Mouse (Mus musculus) intestine, embryonic 16.5 days (tissue): ENCODE measurements around the gene Dlg5. TPM values are rescaled to one million over a fixed set of nuclear protein-coding genes. Genes with fewer than 3 reads are reported as not detected.

Experiments
- ATAC-seq: fragments of 200-750 bp; cut with Nextera tagmentation; 2 replicates; pipeline ENCODE4 v1.8.0; 2017; ENCODE audit warnings: moderate TSS enrichment, moderate library complexity
- H3K27ac ChIP-seq: fragments of 300-500 bp; sonication (generic); 2 replicates; pipeline ENCODE4 v1.5.1; 2014; ENCODE audit warnings: mild to moderate bottlenecking, low read length
- H3K27me3 ChIP-seq: fragments of 300-500 bp; sonication (generic); replicated peaks from 2 replicates; pipeline ENCODE4 v1.6.1; 2014; ENCODE audit warnings: low read length, control low read depth, mixed read lengths; ENCODE audit not compliant: control insufficient read depth, insufficient read depth
- H3K36me3 ChIP-seq: fragments of 300-500 bp; sonication (generic); 2 replicates; pipeline ENCODE4 v1.6.1; 2014; ENCODE audit warnings: low read length, control low read depth; ENCODE audit not compliant: control insufficient read depth, insufficient read depth
- H3K4me1 ChIP-seq: fragments of 300-500 bp; sonication (generic); 2 replicates; pipeline ENCODE4 v1.6.1; 2014; ENCODE audit warnings: low read length, control low read depth, mixed read lengths; ENCODE audit not compliant: control insufficient read depth, insufficient read depth
- H3K4me2 ChIP-seq: fragments of 300-500 bp; sonication (generic); 2 replicates; pipeline ENCODE4 v1.6.1; 2014; ENCODE audit warnings: low read depth, low read length, control low read depth
- H3K4me3 ChIP-seq: fragments of 300-500 bp; sonication (generic); 2 replicates; pipeline ENCODE4 v1.5.1; 2014; ENCODE audit warnings: mild to moderate bottlenecking, low read length
- H3K9ac ChIP-seq: fragments of 300-500 bp; sonication (generic); 2 replicates; pipeline ENCODE4 v1.6.1; 2014; ENCODE audit warnings: low read depth, low read length
- H3K9me3 ChIP-seq: fragments of 300-500 bp; sonication (generic); 2 replicates; pipeline ENCODE4 v1.6.1; 2016; ENCODE audit warnings: low read length, control low read depth; ENCODE audit not compliant: control insufficient read depth
- WGBS: fragments of 180-500 bp; shearing (Covaris S2); extraction: QIAGEN DNeasy Blood & Tissue Kit; methylation state at CpG from one replicate; pipeline ENCODE4 v1.1.7; 2014; 5-methylcytosine and 5-hydroxymethylcytosine counted together
- polyA plus RNA-seq: library from polyadenylated mRNA; unstranded; fragments of >200 nt; fragmentation: Nextera tagmentation; extraction: Ambion mirVana; gene quantifications from 2 replicates; pipeline ENCODE4 v1.2.1, GENCODE M21; 2015

The Dlg5 gene
- polyA plus RNA-seq, 1 experiment from 2014 or later, result 7.4 TPM

DNA sequence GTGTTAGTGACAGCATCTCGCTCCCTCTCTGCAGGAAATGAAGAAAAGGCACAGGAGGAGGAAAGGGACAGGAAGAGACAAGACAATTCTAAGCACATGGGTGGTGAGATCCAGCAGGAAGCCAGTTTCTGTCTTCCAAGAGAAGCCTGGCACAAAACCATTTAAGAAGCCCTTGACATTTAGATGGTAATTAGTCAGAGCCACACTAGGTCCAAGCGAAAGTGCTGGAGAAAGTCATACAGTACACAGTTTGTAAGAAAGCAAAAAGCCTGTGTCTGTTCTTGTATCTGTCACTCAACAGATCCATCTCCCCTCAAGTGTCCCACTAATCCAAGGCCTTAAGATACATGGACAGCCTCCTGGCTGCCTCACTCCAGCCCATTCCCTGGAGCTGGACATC, 3.7 kb downstream of the Dlg5 start:
- no peak overlapping the region for H3K4me3 ChIP-seq
- 91% methylated on average over 2 of the region's 2 CpGs for WGBS
- H3K4me1 ChIP-seq, result peaks cover 25% of the 10 kb centered on the region

DNA sequence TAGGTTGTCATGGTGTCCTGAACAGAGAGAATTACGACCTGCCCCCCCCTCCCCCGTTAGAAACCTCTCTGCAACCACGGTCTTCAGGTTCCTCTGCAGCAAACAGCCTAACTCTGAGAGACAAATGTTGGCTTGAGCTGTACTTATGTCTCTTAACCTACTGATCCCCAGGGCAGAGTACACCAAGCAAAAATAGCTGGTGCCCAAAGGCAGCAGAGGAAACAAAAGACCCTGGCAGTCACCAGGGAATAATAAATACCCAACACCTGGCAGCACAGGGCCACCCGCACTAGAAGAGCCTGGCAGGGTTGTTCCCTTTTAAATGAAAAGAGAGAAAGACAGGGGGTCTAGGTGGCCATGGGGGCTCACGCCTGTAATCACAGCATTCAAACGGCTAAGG, 4.9 kb downstream of the Dlg5 start:
- WGBS, result 72% methylated on average over 6 of the region's 6 CpGs
- Histone ChIP-seq H3K9me3 (no peaks in the 10 kb centered on the region), H3K36me3 (no peaks in the 10 kb centered on the region), H3K4me3 (no peak overlapping the region), H3K27me3 (no peaks in the 10 kb centered on the region), H3K4me1 (peaks cover 22% of the 10 kb centered on the region), H3K27ac (no peak overlapping the region), H3K9ac (no peak overlapping the region), H3K4me2 (no peak overlapping the region)
- ATAC-seq, result no peak

More for the DNA sequence above, 3.7 kb downstream of the Dlg5 start:
- Histone ChIP-seq H3K9ac (no peak overlapping the region), H3K36me3 (no peaks in the 10 kb centered on the region), H3K27ac (no peak overlapping the region), H3K4me2 (no peak overlapping the region), H3K27me3 (no peaks in the 10 kb centered on the region), H3K9me3 (no peaks in the 10 kb centered on the region)
- no peak for ATAC-seq

DNA sequence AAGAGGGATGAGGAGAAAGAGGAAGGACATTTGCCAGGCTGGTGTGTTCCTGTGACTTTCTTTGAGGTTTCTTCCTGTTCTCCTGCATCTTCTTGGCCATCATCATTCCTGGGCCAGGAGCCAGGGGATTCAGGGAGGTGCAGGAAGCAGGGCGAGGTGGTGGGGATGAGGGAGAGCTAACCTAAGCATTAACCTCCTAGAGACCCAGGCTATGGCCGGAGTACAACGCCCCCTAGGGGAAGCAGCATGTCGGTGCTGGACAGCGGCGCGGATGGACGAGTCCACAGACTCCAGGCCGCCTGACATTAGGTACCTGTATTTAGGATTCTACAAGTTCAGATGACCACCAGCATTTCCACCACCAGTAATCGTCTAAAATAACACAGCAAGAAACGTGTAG, 6.1 kb downstream of the Dlg5 start:
- Histone ChIP-seq H3K4me2 (no peak overlapping the region), H3K9ac (no peak overlapping the region), H3K9me3 (no peaks in the 10 kb centered on the region), H3K27me3 (no peaks in the 10 kb centered on the region), H3K27ac (no peak overlapping the region), H3K4me3 (no peak overlapping the region), H3K36me3 (no peaks in the 10 kb centered on the region), H3K4me1 (peaks cover 29% of the 10 kb centered on the region)
- 77% methylated on average over 11 of the region's 11 CpGs for WGBS
- ATAC-seq, result no peak

- Histone ChIP-seq H3K27me3 (no peaks in the 10 kb centered on the region), H3K4me1 (peaks cover 26% of the 10 kb centered on the region), H3K36me3 (no peaks in the 10 kb centered on the region), H3K4me3 (no peak overlapping the region), H3K27ac (no peak overlapping the region), H3K9ac (no peak overlapping the region), H3K9me3 (no peaks in the 10 kb centered on the region), H3K4me2 (no peak overlapping the region)
- ATAC-seq, result no peak
- WGBS, result 86% methylated on average over 3 of the region's 3 CpGs
Observed at GRCm38 (mm10) chr14:24235954-24236353, 9.8 kb downstream of the Dlg5 start.

DNA sequence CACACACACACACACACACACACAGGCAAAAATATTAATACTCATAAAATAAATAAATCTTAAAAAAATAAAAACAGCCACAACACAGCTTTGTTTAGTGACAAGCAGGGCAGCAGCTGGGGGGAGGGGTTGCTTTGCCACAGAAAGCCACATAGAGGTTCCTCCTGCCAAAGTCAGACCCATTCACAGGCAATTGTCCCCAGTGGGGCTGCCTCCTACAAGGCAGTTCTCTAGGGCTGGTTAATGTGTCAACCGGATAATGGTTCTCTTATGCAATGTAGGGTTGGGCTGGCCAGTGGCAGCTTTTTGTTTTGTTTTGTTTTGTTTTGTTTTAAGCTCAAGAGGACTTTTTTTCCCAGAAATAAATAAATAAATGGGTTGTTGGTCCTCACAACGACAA, 11.3 kb downstream of the Dlg5 start:
- ATAC-seq, result peak; percentile 87

GRCm38 (mm10) chr14:24232641-24233633, 12.8 kb downstream of the Dlg5 start:
- H3K4me1 ChIP-seq, result peaks cover 22% of the 10 kb centered on the region
- no peak overlapping the region for H3K27ac ChIP-seq
- no peak; the same call in 1 of the 2 replicates for ATAC-seq
- no peak overlapping the region for H3K4me3 ChIP-seq
- H3K27me3 ChIP-seq, result no peaks in the 10 kb centered on the region
- 65% methylated on average over 11 of the region's 12 CpGs for WGBS
- H3K9ac ChIP-seq, result no peak overlapping the region
- H3K4me2 ChIP-seq, result no peak overlapping the region
- H3K36me3 ChIP-seq, result no peaks in the 10 kb centered on the region
- H3K9me3 ChIP-seq, result no peaks in the 10 kb centered on the region

More for the DNA sequence above, 11.3 kb downstream of the Dlg5 start:
- Histone ChIP-seq H3K36me3 (no peaks in the 10 kb centered on the region), H3K4me1 (peaks cover 26% of the 10 kb centered on the region), H3K4me3 (no peak overlapping the region), H3K27ac (no peak overlapping the region), H3K9ac (no peak overlapping the region), H3K27me3 (no peaks in the 10 kb centered on the region), H3K4me2 (no peak overlapping the region), H3K9me3 (no peaks in the 10 kb centered on the region)
- WGBS, result 32% methylated on average over 2 of the region's 2 CpGs

DNA sequence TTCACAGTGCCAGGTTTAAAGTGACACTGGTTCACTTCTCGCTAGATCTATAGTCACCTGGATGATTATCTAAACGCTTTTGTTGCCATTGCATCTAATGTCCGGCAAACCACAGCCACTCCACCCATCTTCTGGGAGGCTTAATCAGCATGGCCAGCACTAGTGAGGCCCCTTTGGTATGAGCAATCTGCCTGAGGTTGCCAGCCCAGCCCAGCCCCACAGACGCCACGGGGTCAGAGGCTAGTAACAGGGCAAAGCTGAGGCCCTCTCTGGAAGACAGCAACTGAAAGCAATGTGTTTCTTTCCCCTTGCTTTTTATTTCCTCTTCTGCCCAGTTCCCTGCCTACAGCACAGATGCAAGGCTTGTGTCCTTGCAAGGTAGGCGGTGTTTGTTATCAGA, 17.2 kb downstream of the Dlg5 start:
- WGBS, result 60% methylated on average over 6 of the region's 6 CpGs
- Histone ChIP-seq H3K4me1 (peaks cover 14% of the 10 kb centered on the region), H3K9me3 (no peaks in the 10 kb centered on the region), H3K4me2 (no peak overlapping the region), H3K36me3 (no peaks in the 10 kb centered on the region), H3K4me3 (no peak overlapping the region), H3K9ac (no peak overlapping the region), H3K27ac (no peak overlapping the region), H3K27me3 (no peaks in the 10 kb centered on the region)
- ATAC-seq, result peak; percentile 49; the same call in 1 of the 2 replicates

GRCm38 (mm10) chr14:24227015-24227414, 18.7 kb downstream of the Dlg5 start:
- peaks cover 8% of the 10 kb centered on the region for H3K4me1 ChIP-seq
- no peaks in the 10 kb centered on the region for H3K9me3 ChIP-seq
- H3K4me2 ChIP-seq, result no peak overlapping the region
- H3K27ac ChIP-seq, result no peak overlapping the region
- 82% methylated on average over 8 of the region's 8 CpGs for WGBS
- no peak for ATAC-seq
- no peaks in the 10 kb centered on the region for H3K27me3 ChIP-seq
- no peak overlapping the region for H3K4me3 ChIP-seq
- H3K9ac ChIP-seq, result no peak overlapping the region
- no peaks in the 10 kb centered on the region for H3K36me3 ChIP-seq

DNA sequence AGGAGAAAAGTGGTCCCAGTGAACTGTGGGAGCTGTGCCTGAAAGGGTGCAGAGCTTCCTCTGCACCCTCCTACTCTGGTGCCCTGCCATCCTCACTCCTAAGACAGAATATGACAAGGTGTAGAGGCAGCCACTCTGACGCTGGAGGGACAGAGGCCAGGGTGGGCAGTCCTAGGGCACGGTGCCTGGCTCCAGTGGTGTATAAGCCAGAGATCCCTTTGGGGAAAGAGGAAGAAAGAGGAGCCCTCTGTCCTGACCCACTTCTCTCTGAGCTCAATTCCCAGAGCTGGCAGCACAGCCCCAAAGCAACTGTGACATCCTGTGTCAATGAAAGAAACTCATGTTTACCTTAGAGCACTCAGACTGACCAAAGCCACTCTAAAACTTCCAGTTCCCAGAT, 19.4 kb downstream of the Dlg5 start:
- H3K27me3 ChIP-seq, result no peaks in the 10 kb centered on the region

More for the DNA sequence above, 19.4 kb downstream of the Dlg5 start:
- H3K4me1 ChIP-seq, result peaks cover 8% of the 10 kb centered on the region
- H3K27ac ChIP-seq, result no peak overlapping the region
- no peak for ATAC-seq
- H3K9ac ChIP-seq, result no peak overlapping the region
- 81% methylated on average over 2 of the region's 2 CpGs for WGBS
- H3K4me2 ChIP-seq, result no peak overlapping the region
- H3K9me3 ChIP-seq, result no peaks in the 10 kb centered on the region
- no peaks in the 10 kb centered on the region for H3K36me3 ChIP-seq
- no peak overlapping the region for H3K4me3 ChIP-seq
